Mouse (Mus musculus): Measurements from ENCODE around the gene Mdc1. TPM values are rescaled to one million over a fixed set of nuclear protein-coding genes. Genes with fewer than 3 reads are reported as not detected.

The Mdc1 gene
- total RNA-seq, 1 experiment from 2014 or later, result 11.1 TPM

DNA sequence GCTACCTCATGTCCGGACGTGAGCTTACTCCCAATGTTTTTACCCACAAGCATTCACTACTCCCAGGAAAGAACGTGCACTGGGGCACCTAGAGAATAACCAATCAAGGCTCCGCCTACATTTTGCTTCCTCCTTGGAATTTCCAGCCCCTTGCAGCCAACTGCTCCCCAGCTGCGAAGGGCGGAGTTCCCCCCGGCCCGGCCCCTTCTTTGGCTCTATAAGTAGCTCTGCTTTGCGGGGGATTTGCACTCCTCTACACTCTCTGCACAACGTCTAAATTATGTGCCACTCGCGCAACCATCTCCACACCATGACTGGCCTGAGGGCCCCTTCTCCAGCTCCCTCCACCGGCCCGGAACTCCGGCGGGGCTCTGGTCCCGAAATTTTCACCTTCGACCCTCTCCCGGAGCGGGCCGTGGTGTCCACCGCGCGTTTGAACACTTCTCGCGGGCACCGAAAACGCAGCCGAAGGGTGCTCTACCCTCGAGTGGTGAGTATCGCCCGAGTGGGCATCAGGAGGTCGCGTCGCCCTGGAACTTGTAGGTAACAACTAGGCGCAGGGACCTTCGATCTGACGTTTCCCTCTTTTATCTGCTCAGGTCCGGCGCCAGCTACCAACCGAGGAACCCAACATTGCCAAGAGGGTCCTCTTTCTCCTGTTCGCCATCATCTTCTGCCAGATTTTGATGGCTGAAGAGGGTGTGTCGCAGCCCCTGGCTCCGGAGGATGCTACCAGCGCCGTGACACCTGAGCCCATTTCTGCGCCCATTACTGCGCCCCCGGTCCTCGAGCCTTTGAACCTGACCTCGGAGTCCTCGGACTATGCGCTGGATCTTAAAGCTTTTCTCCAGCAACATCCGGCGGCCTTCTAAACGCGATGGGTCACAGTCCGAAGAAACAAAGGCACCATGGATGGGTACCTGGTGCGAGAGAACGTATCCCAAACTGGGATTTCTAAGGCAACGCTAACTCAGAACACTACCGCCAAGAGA, 19.6 kb upstream of the Mdc1 start, which contains the start of gene Ier3:
Ier3 (plus strand) TSS at position 246 of the 992 bp plus-strand sequence.
- 0 out of 2 replicates have a peak, but pooled peaks have one; percentile 11 for ATAC-seq (replicated peaks; ENCODE audit: insufficient number of reproducible peaks, low FRiP score, low TSS enrichment, poor library complexity, severe bottlenecking)

- no peak for ATAC-seq (replicated peaks; ENCODE audit: insufficient number of reproducible peaks, low FRiP score, low TSS enrichment, poor library complexity, severe bottlenecking)
These were observed 18.8 kb upstream of the Mdc1 start for GRCm38 (mm10) chr17:35822564-35822963.

- ATAC-seq (replicated peaks; ENCODE audit: insufficient number of reproducible peaks, low FRiP score, low TSS enrichment, poor library complexity, severe bottlenecking), result peak; percentile 87
These were observed 18.1 kb upstream of the Mdc1 start, which contains the start of gene Flot1 for GRCm38 (mm10) chr17:35822964-35823937. Gene Flot1, plus strand, starts transcription at chr17:35823230.

DNA sequence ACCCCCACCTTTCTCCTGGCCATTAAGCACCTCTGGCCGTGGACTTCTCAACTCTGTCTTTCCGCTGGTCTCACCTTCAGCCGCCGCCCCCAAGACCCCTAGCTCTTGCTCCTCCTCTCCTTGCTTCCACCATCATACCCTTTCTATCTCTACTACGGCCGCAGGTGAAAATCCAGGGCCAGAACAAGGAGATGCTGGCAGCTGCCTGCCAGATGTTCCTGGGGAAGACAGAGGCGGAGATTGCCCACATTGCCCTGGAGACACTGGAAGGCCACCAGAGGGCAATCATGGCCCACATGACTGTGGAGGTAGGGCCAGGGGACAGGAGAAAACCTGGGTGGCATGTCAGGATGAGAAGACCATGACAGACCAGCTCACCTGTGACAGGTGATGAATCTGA, 16.9 kb upstream of the Mdc1 start:
- no peak for ATAC-seq (replicated peaks; ENCODE audit: insufficient number of reproducible peaks, low FRiP score, low TSS enrichment, poor library complexity, severe bottlenecking)

DNA sequence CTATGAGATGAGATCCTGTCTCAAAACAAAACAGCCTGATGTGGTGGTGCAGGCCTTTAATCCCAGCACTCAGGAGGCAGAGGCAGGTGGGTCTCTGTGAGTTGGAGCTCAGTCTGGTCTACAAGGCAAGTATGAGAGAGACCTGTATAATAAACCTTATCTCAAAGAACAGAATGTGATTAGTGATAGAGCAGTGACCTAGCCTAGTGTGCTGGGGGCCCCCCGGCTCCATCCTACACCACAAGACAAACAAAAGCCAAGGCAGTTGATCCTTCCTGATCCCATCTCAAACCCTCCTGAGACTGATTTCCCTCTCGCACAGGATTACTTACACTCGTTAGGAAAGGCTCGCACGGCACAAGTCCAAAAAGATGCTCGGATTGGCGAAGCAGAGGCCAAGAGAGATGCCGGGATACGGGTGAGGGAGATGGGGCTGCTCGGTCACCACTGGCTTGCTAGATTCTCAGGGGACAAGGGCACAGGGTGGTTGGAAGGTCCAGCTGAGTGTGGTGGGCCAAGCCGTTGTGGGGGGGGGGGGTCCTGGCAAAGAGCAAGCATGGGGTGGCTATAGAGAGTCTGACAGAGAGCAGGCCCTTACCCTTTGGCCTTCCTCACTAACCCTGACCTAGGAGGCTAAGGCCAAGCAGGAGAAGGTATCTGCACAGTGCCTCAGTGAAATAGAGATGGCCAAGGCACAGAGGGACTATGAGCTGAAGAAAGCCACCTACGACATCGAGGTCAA, 16.0 kb upstream of the Mdc1 start:
- ATAC-seq (replicated peaks; ENCODE audit: insufficient number of reproducible peaks, low FRiP score, low TSS enrichment, poor library complexity, severe bottlenecking), result no peak

DNA sequence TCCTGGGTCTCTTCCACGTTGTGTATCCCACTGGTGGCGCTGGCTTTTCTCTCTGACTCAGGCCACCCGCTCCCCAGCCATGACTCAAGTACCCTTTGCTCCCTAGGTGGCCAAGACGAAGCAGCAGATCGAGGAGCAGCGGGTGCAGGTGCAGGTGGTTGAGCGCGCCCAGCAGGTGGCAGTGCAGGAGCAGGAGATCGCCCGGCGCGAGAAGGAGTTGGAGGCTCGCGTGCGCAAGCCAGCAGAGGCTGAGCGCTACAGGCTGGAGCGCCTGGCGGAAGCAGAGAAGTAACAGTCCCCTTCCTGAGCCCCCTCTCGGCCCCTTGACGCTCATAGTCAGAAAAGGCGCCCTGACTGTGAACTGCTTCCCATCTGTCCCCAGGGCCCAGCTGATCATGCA, 11.6 kb upstream of the Mdc1 start:
- peak; percentile 88 for ATAC-seq (replicated peaks; ENCODE audit: insufficient number of reproducible peaks, low FRiP score, low TSS enrichment, poor library complexity, severe bottlenecking)

DNA sequence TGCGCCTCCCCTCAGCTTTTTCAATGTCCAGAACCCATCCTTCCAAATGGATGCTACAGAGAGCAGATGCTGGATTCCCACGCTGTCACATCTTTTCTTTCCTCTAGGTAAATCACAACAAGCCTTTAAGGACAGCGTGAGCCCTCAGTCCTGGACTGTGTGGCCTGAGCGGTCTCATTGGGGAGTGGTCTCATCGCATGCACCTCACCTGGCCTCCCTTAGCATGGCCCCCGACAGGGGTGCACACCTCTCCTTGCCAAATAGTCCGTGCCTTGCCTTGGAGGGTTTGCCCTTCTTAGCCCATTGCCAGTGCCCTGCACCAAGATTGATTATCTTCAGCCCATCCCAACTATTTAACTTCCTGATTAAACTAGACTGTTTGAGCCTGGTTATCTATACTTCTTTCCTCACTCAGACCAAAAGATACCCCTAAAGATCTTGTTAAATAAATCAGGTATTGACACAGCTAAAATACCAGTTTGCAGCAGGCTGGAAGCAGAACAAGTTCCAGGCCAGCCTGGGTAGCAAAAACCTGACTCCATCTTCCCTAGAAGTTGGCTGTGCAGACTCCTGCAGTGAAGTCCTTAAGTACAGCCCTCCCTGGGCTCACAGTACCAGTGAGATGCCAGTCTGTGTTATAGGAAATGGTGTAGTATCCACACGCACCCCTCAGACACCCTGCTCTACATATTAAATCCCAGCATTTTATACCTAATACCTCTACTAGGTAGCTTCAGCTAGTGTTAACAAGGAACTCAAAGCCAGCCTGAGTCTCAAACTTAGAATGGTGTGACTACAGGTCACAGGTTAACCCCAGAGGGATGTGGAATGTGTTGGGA, 8.7 kb upstream of the Mdc1 start:
- no peak for ATAC-seq (replicated peaks; ENCODE audit: insufficient number of reproducible peaks, low FRiP score, low TSS enrichment, poor library complexity, severe bottlenecking)

- no peak for ATAC-seq (replicated peaks; ENCODE audit: insufficient number of reproducible peaks, low FRiP score, low TSS enrichment, poor library complexity, severe bottlenecking)
These were observed 8.0 kb upstream of the Mdc1 start for GRCm38 (mm10) chr17:35833239-35833751.

DNA sequence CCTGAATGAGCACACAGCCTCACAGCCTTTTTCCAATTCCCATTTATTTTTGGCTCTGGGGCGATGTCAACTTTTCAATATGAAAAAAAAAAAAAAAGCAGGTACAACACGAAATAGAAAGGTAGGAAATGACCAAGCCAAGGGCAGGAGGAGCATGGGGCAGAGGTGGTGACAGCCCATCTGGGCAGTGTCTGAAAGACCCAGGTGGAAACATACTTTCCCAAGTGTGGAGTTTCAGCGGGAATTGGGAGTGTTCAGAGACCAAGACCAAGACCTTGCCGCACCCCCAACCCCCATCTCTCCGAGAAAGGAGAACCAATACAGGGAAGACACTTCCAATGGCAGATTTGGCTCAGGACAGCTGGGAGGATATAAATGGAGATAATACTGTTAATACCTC, 7.4 kb upstream of the Mdc1 start:
- ATAC-seq (replicated peaks; ENCODE audit: insufficient number of reproducible peaks, low FRiP score, low TSS enrichment, poor library complexity, severe bottlenecking), result no peak

DNA sequence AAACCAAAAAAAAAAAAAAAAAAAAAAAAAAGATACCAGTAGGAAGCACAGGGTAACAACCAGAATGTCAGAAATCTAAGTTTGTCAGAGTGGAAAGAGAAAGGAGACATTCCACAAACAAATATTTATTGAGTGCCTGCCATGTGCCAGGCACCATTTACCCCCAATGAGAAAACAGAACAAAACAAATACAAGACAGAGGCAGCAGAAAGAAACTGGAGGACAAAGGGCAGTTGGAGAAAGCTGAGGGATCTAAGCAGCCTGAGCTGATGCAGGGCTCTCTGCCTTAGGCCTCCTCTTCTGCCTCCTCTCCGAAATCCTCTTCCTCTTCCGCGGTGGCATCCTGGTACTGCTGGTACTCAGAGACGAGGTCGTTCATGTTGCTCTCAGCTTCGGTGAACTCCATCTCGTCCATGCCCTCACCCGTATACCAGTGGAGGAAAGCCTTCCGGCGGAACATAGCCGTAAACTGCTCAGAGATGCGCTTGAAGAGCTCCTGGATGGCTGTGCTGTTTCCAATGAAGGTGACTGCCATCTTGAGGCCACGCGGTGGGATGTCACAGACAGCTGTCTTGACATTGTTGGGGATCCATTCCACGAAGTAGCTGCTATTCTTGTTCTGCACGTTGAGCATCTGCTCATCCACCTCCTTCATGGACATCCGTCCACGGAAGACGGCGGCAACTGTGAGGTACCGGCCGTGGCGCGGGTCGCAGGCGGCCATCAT, 6.5 kb upstream of the Mdc1 start:
- ATAC-seq (replicated peaks; ENCODE audit: insufficient number of reproducible peaks, low FRiP score, low TSS enrichment, poor library complexity, severe bottlenecking), result no peak

GRCm38 (mm10) chr17:35835424-35836140, 5.7 kb upstream of the Mdc1 start:
- no peak for ATAC-seq (replicated peaks; ENCODE audit: insufficient number of reproducible peaks, low FRiP score, low TSS enrichment, poor library complexity, severe bottlenecking)

- ATAC-seq (replicated peaks; ENCODE audit: insufficient number of reproducible peaks, low FRiP score, low TSS enrichment, poor library complexity, severe bottlenecking), result peak; percentile 47; the same call in 1 of the 2 replicates
These were observed 4.9 kb upstream of the Mdc1 start for GRCm38 (mm10) chr17:35836178-35836965.

DNA sequence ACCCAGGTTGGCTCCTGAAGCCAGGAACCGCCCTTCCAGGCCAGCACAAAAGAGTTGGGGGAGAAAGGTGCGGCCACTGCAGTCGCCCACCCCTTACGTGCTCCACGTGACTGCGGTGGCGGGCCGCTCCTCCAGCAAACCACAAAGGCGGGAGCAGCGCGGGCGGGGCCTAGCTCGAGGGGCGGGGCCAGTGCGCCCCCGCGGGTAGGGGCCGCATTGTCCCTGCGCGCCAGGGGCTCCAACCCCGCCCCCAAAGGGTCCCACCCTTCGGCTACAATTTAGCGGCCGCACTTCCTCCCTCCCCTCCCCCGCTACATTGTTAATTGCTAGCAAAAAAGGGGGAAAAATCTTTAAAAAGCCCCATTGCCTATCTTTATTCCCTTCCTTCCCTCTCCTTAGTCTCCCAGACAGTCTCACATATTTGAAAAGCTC, 4.3 kb upstream of the Mdc1 start:
- no peak for ATAC-seq (replicated peaks; ENCODE audit: insufficient number of reproducible peaks, low FRiP score, low TSS enrichment, poor library complexity, severe bottlenecking)

DNA sequence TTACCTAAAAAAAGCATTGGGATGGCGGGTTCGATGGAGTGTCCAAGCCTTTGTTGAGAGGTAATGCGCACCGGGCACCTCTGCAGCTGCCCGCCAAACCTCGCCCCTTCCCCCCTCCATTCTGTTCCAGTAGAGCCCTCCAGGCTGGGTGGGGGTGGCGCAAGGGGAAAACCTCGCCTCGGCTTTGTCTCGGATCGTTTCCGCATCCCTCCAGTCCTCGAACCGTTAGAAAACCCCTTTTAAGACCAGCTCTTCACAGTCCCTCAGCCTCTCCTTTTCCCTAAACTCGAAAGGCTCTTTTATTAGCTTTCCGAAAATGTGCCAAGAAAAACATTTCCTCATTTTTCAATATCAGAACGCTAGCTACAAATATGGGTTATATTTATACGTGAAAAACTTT, 3.8 kb upstream of the Mdc1 start:
- no peak for ATAC-seq (replicated peaks; ENCODE audit: insufficient number of reproducible peaks, low FRiP score, low TSS enrichment, poor library complexity, severe bottlenecking)

- peak; percentile 56 for ATAC-seq (replicated peaks; ENCODE audit: insufficient number of reproducible peaks, low FRiP score, low TSS enrichment, poor library complexity, severe bottlenecking)
These were observed 3.2 kb upstream of the Mdc1 start, which contains the start of gene Tubb5 for GRCm38 (mm10) chr17:35838122-35838544. Gene Tubb5, minus strand, starts transcription at chr17:35838306.
